Mouse (Mus musculus) C2C12 (cell line): ENCODE measurements around the gene Olfr430. TPM values are rescaled to one million over a fixed set of nuclear protein-coding genes. Genes with fewer than 3 reads are reported as not detected.
"Not testable (repeated sequence)": the region's sequence is repeated elsewhere in the genome, so short reads cannot be mapped to it uniquely, and the experiment has no call there.

Experiments
- H3K27me3 ChIP-seq: one replicate; pipeline ENCODE4 v1.6.1; 2011; ENCODE audit not compliant: control insufficient read depth, insufficient read depth, insufficient read length
- H3K36me3 ChIP-seq: one replicate; pipeline ENCODE4 v1.6.1; 2011; ENCODE audit not compliant: control insufficient read depth, insufficient read depth
- H3K4me3 ChIP-seq: one replicate; pipeline ENCODE4 v1.5.1; 2011; ENCODE audit warnings: mild to moderate bottlenecking, control low read depth; ENCODE audit not compliant: poor library complexity, insufficient read depth, severe bottlenecking
- H3K79me2 ChIP-seq: one replicate; pipeline ENCODE4 v1.6.1; 2011; ENCODE audit not compliant: control insufficient read depth, insufficient read depth
- H3K79me3 ChIP-seq: one replicate; pipeline ENCODE4 v1.6.1; 2011; ENCODE audit warnings: low read depth, control low read depth
- H3ac ChIP-seq: one replicate; pipeline ENCODE3; 2011; ENCODE audit warnings: low read depth; ENCODE audit not compliant: control insufficient read depth, insufficient read length
- CEBPB ChIP-seq: IDR thresholded peaks from one replicate; pipeline ENCODE4 v1.6.1; 2011; ENCODE audit warnings: low read depth, mild to moderate bottlenecking, control low read depth, moderate library complexity
- CTCF ChIP-seq: IDR thresholded peaks from one replicate; pipeline ENCODE4 v1.5.1; 2011; ENCODE audit not compliant: control insufficient read depth, insufficient read depth, insufficient read length
- FOSL1 ChIP-seq: IDR thresholded peaks from one replicate; pipeline ENCODE4 v1.8.0; 2011; ENCODE audit warnings: mild to moderate bottlenecking, low read length; ENCODE audit not compliant: poor library complexity, insufficient read depth, severe bottlenecking
- MAX ChIP-seq: IDR thresholded peaks from one replicate; pipeline ENCODE4 v1.6.1; 2011; ENCODE audit warnings: mild to moderate bottlenecking, control low read depth
- MYOD1 ChIP-seq: IDR thresholded peaks from one replicate; pipeline ENCODE4 v1.6.1; 2011; ENCODE audit warnings: low read depth; ENCODE audit not compliant: control insufficient read depth, insufficient read length
- MYOG ChIP-seq: IDR thresholded peaks from one replicate; pipeline ENCODE4 v1.6.1; 2011; ENCODE audit not compliant: control insufficient read depth, insufficient read length; ENCODE audit errors: extremely low read depth
- USF1 ChIP-seq: IDR thresholded peaks from one replicate; pipeline ENCODE4 v1.6.1; 2011; ENCODE audit warnings: low read depth, mild to moderate bottlenecking, control low read depth, moderate library complexity
- long read RNA-seq, 2 experiments: library from polyadenylated mRNA; unstranded; transcript quantifications; one replicate each; pipeline ENCODE4 v2.0.0; 2019 to 2020
- polyA plus RNA-seq: library from polyadenylated mRNA; unstranded; fragments of >200 nt; fragmentation: generic; extraction: Trizol; gene quantifications from one replicate; pipeline ENCODE4 v1.2.1, GENCODE M21; 2012; ENCODE audit warnings: missing spikeins

Olfr430 gene
- polyA plus RNA-seq = not detected
- long read RNA-seq, experiment 1 = 0 reads
- long read RNA-seq, experiment 2 = 0 reads

DNA sequence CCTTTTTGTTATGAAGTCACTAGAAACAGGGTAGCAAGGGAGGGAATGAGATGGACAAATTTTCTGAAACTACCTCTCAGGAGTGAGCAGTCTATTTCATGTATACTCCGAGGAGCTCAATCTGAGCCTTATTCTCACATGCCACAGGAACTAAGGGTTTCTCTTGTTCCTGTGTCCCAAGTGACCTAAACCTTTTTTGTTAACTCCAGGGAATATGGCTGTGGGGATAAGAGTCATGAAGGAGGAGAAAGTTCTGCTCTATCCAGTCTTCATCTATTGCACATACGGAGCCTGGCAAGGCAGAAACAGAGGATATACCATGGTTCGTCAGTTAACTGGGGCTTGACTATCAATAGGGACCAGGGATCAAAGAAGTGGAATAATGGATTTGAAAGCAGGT, at the start of gene Olfr430:
Gene Olfr430 (plus strand): TSS at position 301 of the 400 bp plus-strand sequence.
- Histone ChIP-seq H3ac (no peak within 1 kb of the TSS), H3K4me3 (no peak within 1 kb of the TSS), H3K79me3 (no peaks in the 10 kb centered on the region), H3K36me3 (no peaks in the 10 kb centered on the region), H3K79me2 (no peaks in the 10 kb centered on the region), H3K27me3 (no peaks in the 10 kb centered on the region)
- no peak for TF ChIP-seq CEBPB
- TF ChIP-seq MAX = no peak
- no peak for TF ChIP-seq MYOG
- no peak for TF ChIP-seq FOSL1
- no peak for TF ChIP-seq MYOD1
- TF ChIP-seq USF1 = no peak
- TF ChIP-seq CTCF = no peak

DNA sequence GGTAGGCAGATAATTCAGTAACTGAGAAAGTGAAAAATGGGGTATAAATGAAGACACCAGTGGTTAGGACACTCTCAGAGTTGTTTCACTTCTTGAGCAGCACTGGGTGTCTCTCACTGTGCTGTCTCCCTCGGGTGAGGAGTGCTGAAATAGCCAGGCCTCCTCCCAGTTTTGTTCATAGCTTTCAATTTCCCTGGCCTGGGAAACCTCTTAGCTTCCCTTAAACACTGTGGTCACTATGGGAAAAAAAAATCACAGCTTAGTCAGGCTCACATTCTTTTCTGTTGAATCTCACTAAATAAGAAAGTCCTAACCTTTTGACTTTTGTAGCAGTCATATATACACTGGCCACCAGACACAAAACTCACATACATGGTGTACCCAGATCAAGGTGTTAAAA, 34.7 kb upstream of the Olfr430 start, which contains the start of gene Ifi205:
Gene Ifi205 (minus strand): TSS at position 113 of the 400 bp plus-strand sequence.
- no peaks in the 10 kb centered on the region for H3K36me3 ChIP-seq
- H3ac ChIP-seq = no peak within 1 kb of the TSS
- no peak within 1 kb of the TSS for H3K4me3 ChIP-seq
- H3K27me3 ChIP-seq = no peaks in the 10 kb centered on the region
- H3K79me2 ChIP-seq = no peaks in the 10 kb centered on the region
- TF ChIP-seq CEBPB (no peak), FOSL1 (no peak), USF1 (no peak), MYOD1 (no peak), MYOG (no peak), MAX (no peak), CTCF (no peak)
- H3K79me3 ChIP-seq = no peaks in the 10 kb centered on the region

DNA sequence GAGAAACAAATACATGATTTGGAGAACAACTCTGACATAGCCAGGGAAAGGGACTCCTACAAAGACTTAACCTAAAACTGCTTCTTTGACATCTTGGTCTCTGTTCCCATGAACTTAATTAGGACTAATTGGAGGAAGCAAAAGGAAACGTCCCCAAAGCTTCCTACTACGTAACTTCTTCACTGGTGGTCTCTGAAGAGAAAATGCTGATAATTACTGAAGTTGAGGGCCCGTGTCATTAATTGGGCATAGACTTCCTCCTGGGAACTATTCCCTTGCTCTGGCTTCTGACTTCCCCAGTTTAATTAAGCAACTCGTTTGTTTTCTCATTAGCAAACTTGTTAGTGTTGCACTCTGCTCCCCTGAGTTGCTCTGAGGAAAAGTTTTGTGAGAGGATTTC, 30.6 kb upstream of the Olfr430 start:
- H3K36me3 ChIP-seq = no peaks in the 10 kb centered on the region
- H3K79me2 ChIP-seq = no peaks in the 10 kb centered on the region
- H3K27me3 ChIP-seq = no peaks in the 10 kb centered on the region
- no peaks in the 10 kb centered on the region for H3K79me3 ChIP-seq
- TF ChIP-seq MYOG (no peak), FOSL1 (no peak), CTCF (no peak), CEBPB (no peak), USF1 (no peak), MYOD1 (no peak), MAX (no peak)
- no peak overlapping the region for H3K4me3 ChIP-seq
- H3ac ChIP-seq = no peak overlapping the region

- H3K79me3 ChIP-seq = no peaks in the 10 kb centered on the region
- no peaks in the 10 kb centered on the region for H3K27me3 ChIP-seq
- H3ac ChIP-seq = no peak overlapping the region
- no peaks in the 10 kb centered on the region for H3K36me3 ChIP-seq
- TF ChIP-seq MAX (no peak), CEBPB (peak; percentile 0)
- H3K79me2 ChIP-seq = no peaks in the 10 kb centered on the region
- H3K4me3 ChIP-seq = no peak overlapping the region
These were observed 27.9 kb upstream of the Olfr430 start for GRCm38 (mm10) chr1:174038480-174038879.

- Histone ChIP-seq H3K79me2 (no peaks in the 10 kb centered on the region), H3ac (no peak within 1 kb of the TSS), H3K27me3 (no peaks in the 10 kb centered on the region), H3K79me3 (no peaks in the 10 kb centered on the region), H3K36me3 (no peaks in the 10 kb centered on the region), H3K4me3 (no peak within 1 kb of the TSS)
- TF ChIP-seq CTCF = no peak
- TF ChIP-seq MYOG = no peak
- TF ChIP-seq FOSL1 = no peak
- TF ChIP-seq CEBPB = no peak
- TF ChIP-seq USF1 = no peak
- TF ChIP-seq MYOD1 = no peak
- TF ChIP-seq MAX = no peak
These were observed 25.8 kb upstream of the Olfr430 start, which contains the start of gene Olfr433 for GRCm38 (mm10) chr1:174040523-174041177. Olfr433 (plus strand) TSS chr1:174040705.

- not testable (repeated sequence) for H3K79me3 ChIP-seq, H3K79me2 ChIP-seq, H3K27me3 ChIP-seq, H3K4me3 ChIP-seq, H3ac ChIP-seq, H3K36me3 ChIP-seq
These were observed 24.1 kb upstream of the Olfr430 start for GRCm38 (mm10) chr1:174042091-174042884.
